Mouse (Mus musculus): ENCODE measurements around the gene Pkm. TPM values are rescaled to one million over a fixed set of nuclear protein-coding genes. Genes with fewer than 3 reads are reported as not detected.

Pkm gene
- polyA plus RNA-seq, 1 experiment from 2014 or later: 331 TPM

GRCm38 (mm10) chr9:59696381-59696780, 40.2 kb downstream of the Pkm start:
- 50% methylated on average over 3 of the region's 3 CpGs for whole genome bisulfite sequencing
- Histone ChIP-seq H3K36me3 (ENCODE audit: insufficient read depth, low read length) (no peaks in the 10 kb centered on the region), H3K27ac (ENCODE audit: low read length) (peak overlapping the region; percentile 91), H3K27me3 (replicated peaks; ENCODE audit: insufficient read depth, low read length) (no peaks in the 10 kb centered on the region), H3K4me1 (ENCODE audit: insufficient read depth, low read depth, low read length) (peaks cover 4% of the 10 kb centered on the region; the same call in 1 of the 2 replicates), H3K9me3 (ENCODE audit: low read length) (no peaks in the 10 kb centered on the region), H3K4me2 (replicated peaks; ENCODE audit: low read depth, low read length) (no peak overlapping the region), H3K9ac (replicated peaks; ENCODE audit: low read depth) (no peak overlapping the region), H3K4me3 (ENCODE audit: low read depth, low read length) (no peak overlapping the region)
- no peak for TF ChIP-seq CTCF (IDR thresholded peaks at IDR 0.05)
- TF ChIP-seq EP300 (IDR thresholded peaks at IDR 0.05): peak; percentile 100
- peak; percentile 94 for DNase-seq (ENCODE audit: low spot score)
- peak; percentile 71 for ATAC-seq

GRCm38 (mm10) chr9:59701094-59701493, 44.9 kb downstream of the Pkm start:
- Histone ChIP-seq H3K36me3 (ENCODE audit: insufficient read depth, low read length) (no peaks in the 10 kb centered on the region), H3K27ac (ENCODE audit: low read length) (peak overlapping the region; percentile 54; the same call in 1 of the 2 replicates), H3K9ac (replicated peaks; ENCODE audit: low read depth) (no peak overlapping the region), H3K4me3 (ENCODE audit: low read depth, low read length) (no peak overlapping the region), H3K4me2 (replicated peaks; ENCODE audit: low read depth, low read length) (no peak overlapping the region), H3K9me3 (ENCODE audit: low read length) (no peaks in the 10 kb centered on the region), H3K27me3 (replicated peaks; ENCODE audit: insufficient read depth, low read length) (no peaks in the 10 kb centered on the region), H3K4me1 (ENCODE audit: insufficient read depth, low read depth, low read length) (no peaks in the 10 kb centered on the region; the same call in 1 of the 2 replicates)
- TF ChIP-seq EP300 (IDR thresholded peaks at IDR 0.05): no peak
- no peak for TF ChIP-seq CTCF (IDR thresholded peaks at IDR 0.05)
- DNase-seq (ENCODE audit: low spot score) (no peak), ATAC-seq (no peak)
- whole genome bisulfite sequencing: 54% methylated on average over 7 of the region's 7 CpGs

GRCm38 (mm10) chr9:59703099-59703498, 46.9 kb downstream of the Pkm start:
- Histone ChIP-seq H3K4me1 (ENCODE audit: insufficient read depth, low read depth, low read length) (peaks cover 4% of the 10 kb centered on the region; the same call in 1 of the 2 replicates), H3K4me2 (replicated peaks; ENCODE audit: low read depth, low read length) (no peak overlapping the region), H3K27me3 (replicated peaks; ENCODE audit: insufficient read depth, low read length) (no peaks in the 10 kb centered on the region), H3K27ac (ENCODE audit: low read length) (peak overlapping the region; percentile 38), H3K9ac (replicated peaks; ENCODE audit: low read depth) (no peak overlapping the region), H3K4me3 (ENCODE audit: low read depth, low read length) (no peak overlapping the region), H3K36me3 (ENCODE audit: insufficient read depth, low read length) (no peaks in the 10 kb centered on the region), H3K9me3 (ENCODE audit: low read length) (no peaks in the 10 kb centered on the region)
- ATAC-seq (no peak), DNase-seq (ENCODE audit: low spot score) (no peak)
- TF ChIP-seq CTCF (IDR thresholded peaks at IDR 0.05): no peak
- TF ChIP-seq EP300 (IDR thresholded peaks at IDR 0.05): no peak
- WGBS: 58% methylated on average over 6 of the region's 6 CpGs

- H3K4me1 ChIP-seq (ENCODE audit: insufficient read depth, low read depth, low read length): peaks cover 8% of the 10 kb centered on the region; the same call in 1 of the 2 replicates
- no peak overlapping the region for H3K9ac ChIP-seq (replicated peaks; ENCODE audit: low read depth)
- TF ChIP-seq CTCF (IDR thresholded peaks at IDR 0.05): no peak
- peak; percentile 100 for TF ChIP-seq EP300 (IDR thresholded peaks at IDR 0.05)
- ATAC-seq (peak; percentile 90), DNase-seq (ENCODE audit: low spot score) (peak; percentile 95)
- H3K4me3 ChIP-seq (ENCODE audit: low read depth, low read length): no peak overlapping the region
- no peaks in the 10 kb centered on the region for H3K27me3 ChIP-seq (replicated peaks; ENCODE audit: insufficient read depth, low read length)
- H3K9me3 ChIP-seq (ENCODE audit: low read length): no peaks in the 10 kb centered on the region
- WGBS: 33% methylated on average over 10 of the region's 10 CpGs
- no peak overlapping the region for H3K4me2 ChIP-seq (replicated peaks; ENCODE audit: low read depth, low read length)
- peak overlapping the region; percentile 91 for H3K27ac ChIP-seq (ENCODE audit: low read length)
- H3K36me3 ChIP-seq (ENCODE audit: insufficient read depth, low read length): no peaks in the 10 kb centered on the region
These were observed 51.0 kb downstream of the Pkm start for GRCm38 (mm10) chr9:59706850-59707825.

- H3K36me3 ChIP-seq (ENCODE audit: insufficient read depth, low read length): no peaks in the 10 kb centered on the region
- ATAC-seq: peak; percentile 68
- peak; percentile 87 for DNase-seq (ENCODE audit: low spot score)
- TF ChIP-seq CTCF (IDR thresholded peaks at IDR 0.05) (no peak), EP300 (IDR thresholded peaks at IDR 0.05) (peak; percentile 99)
- H3K27ac ChIP-seq (ENCODE audit: low read length): peak overlapping the region; percentile 91
- WGBS: 41% methylated on average over 3 of the region's 3 CpGs
- no peaks in the 10 kb centered on the region for H3K9me3 ChIP-seq (ENCODE audit: low read length)
- peak overlapping the region; percentile 29; the same call in 1 of the 2 replicates for H3K9ac ChIP-seq (replicated peaks; ENCODE audit: low read depth)
- peaks cover 8% of the 10 kb centered on the region; the same call in 1 of the 2 replicates for H3K4me1 ChIP-seq (ENCODE audit: insufficient read depth, low read depth, low read length)
- H3K4me3 ChIP-seq (ENCODE audit: low read depth, low read length): no peak overlapping the region
- H3K4me2 ChIP-seq (replicated peaks; ENCODE audit: low read depth, low read length): no peak overlapping the region
- no peaks in the 10 kb centered on the region for H3K27me3 ChIP-seq (replicated peaks; ENCODE audit: insufficient read depth, low read length)
These were observed 53.1 kb downstream of the Pkm start for GRCm38 (mm10) chr9:59709225-59709624.

GRCm38 (mm10) chr9:59716275-59716898, 60.2 kb downstream of the Pkm start:
- H3K4me3 ChIP-seq (ENCODE audit: low read depth, low read length): no peak overlapping the region
- peak; percentile 80 for ATAC-seq
- peak; percentile 87 for TF ChIP-seq EP300 (IDR thresholded peaks at IDR 0.05)
- TF ChIP-seq CTCF (IDR thresholded peaks at IDR 0.05): no peak
- peak overlapping the region; percentile 80 for H3K27ac ChIP-seq (ENCODE audit: low read length)
- no peaks in the 10 kb centered on the region for H3K27me3 ChIP-seq (replicated peaks; ENCODE audit: insufficient read depth, low read length)
- no peaks in the 10 kb centered on the region for H3K9me3 ChIP-seq (ENCODE audit: low read length)
- no peaks in the 10 kb centered on the region for H3K36me3 ChIP-seq (ENCODE audit: insufficient read depth, low read length)
- WGBS: 50% methylated on average over 7 of the region's 7 CpGs
- DNase-seq (ENCODE audit: low spot score): peak; percentile 73
- H3K4me1 ChIP-seq (ENCODE audit: insufficient read depth, low read depth, low read length): 0 out of 2 replicates have a peak, but pooled peaks cover 8% of the 10 kb centered on the region
- no peak overlapping the region for H3K9ac ChIP-seq (replicated peaks; ENCODE audit: low read depth)
- no peak overlapping the region for H3K4me2 ChIP-seq (replicated peaks; ENCODE audit: low read depth, low read length)

Data from lung, postnatal 0 days (tissue).